Mouse (Mus musculus) limb, embryonic 10.5 days (tissue): Measurements from ENCODE around the gene Arhgap25. TPM values are rescaled to one million over a fixed set of nuclear protein-coding genes. Genes with fewer than 3 reads are reported as not detected.
"Not testable (repeated sequence)": the region's sequence is repeated elsewhere in the genome, so short reads cannot be mapped to it uniquely, and the experiment has no call there.

Experiments used
- DNase-seq: peaks from one replicate; pipeline ENCODE4 v3.0.0-alpha.2; 2017; ENCODE audit warnings: low spot score
- H3K27ac ChIP-seq: fragments of 300-500 bp; sonication (generic); 2 replicates; pipeline ENCODE4 v1.5.1; 2016; ENCODE audit warnings: mild to moderate bottlenecking
- H3K27me3 ChIP-seq: fragments of 300-500 bp; sonication (generic); 2 replicates; pipeline ENCODE4 v1.6.1; 2016; ENCODE audit warnings: low read depth, mild to moderate bottlenecking; ENCODE audit not compliant: poor library complexity, severe bottlenecking
- H3K36me3 ChIP-seq: fragments of 300-500 bp; sonication (generic); 2 replicates; pipeline ENCODE4 v1.6.1; 2016; ENCODE audit warnings: mild to moderate bottlenecking, moderate library complexity
- H3K4me1 ChIP-seq: fragments of 300-500 bp; sonication (generic); 2 replicates; pipeline ENCODE4 v1.6.1; 2016
- H3K4me3 ChIP-seq: fragments of 300-500 bp; sonication (generic); 2 replicates; pipeline ENCODE4 v1.5.1; 2016; ENCODE audit warnings: mild to moderate bottlenecking, moderate library complexity
- H3K9me3 ChIP-seq: fragments of 300-500 bp; sonication (generic); replicated peaks from 2 replicates; pipeline ENCODE4 v1.6.1; 2016; ENCODE audit warnings: mild to moderate bottlenecking
- WGBS: fragments of 180-500 bp; shearing (Covaris S2); methylation state at CpG from one replicate; pipeline ENCODE4 v1.1.7; 2016; 5-methylcytosine and 5-hydroxymethylcytosine counted together
- polyA plus RNA-seq: library from polyadenylated mRNA; unstranded; fragments of >200 nt; fragmentation: Nextera tagmentation; extraction: Ambion mirVana; gene quantifications from 2 replicates; pipeline ENCODE4 v1.2.1, GENCODE M21; 2016

Arhgap25 gene
- 2.3 and 2.6 TPM in 2 replicates for polyA plus RNA-seq

GRCm38 (mm10) chr6:87532953-87533710, at the start of gene Arhgap25:
Gene Arhgap25 (minus strand): TSS chr6:87533259.
- H3K27me3 ChIP-seq = no peaks in the 10 kb centered on the region
- no peaks in the 10 kb centered on the region for H3K9me3 ChIP-seq
- no peaks in the 10 kb centered on the region for H3K36me3 ChIP-seq
- H3K4me1 ChIP-seq = 0 out of 2 replicates have a peak, but pooled peaks cover 2% of the 10 kb centered on the region
- 70% methylated on average over 14 of the region's 14 CpGs for WGBS
- no peak for DNase-seq
- no peak within 1 kb of the TSS for H3K27ac ChIP-seq
- no peak within 1 kb of the TSS for H3K4me3 ChIP-seq

- WGBS = 76% methylated on average over 6 of the region's 6 CpGs
- H3K27me3 ChIP-seq = peaks cover 5% of the 10 kb centered on the region; the same call in 1 of the 2 replicates
- H3K4me1 ChIP-seq = peaks cover 3% of the 10 kb centered on the region; the same call in 1 of the 2 replicates
- no peak overlapping the region for H3K4me3 ChIP-seq
- H3K9me3 ChIP-seq = no peaks in the 10 kb centered on the region
- no peaks in the 10 kb centered on the region for H3K36me3 ChIP-seq
- H3K27ac ChIP-seq = no peak overlapping the region
- no peak for DNase-seq
Observed at GRCm38 (mm10) chr6:87582456-87582855, 49.4 kb upstream of the Arhgap25 start.

GRCm38 (mm10) chr6:87581581-87581980, 48.5 kb upstream of the Arhgap25 start:
- no peaks in the 10 kb centered on the region for H3K9me3 ChIP-seq
- H3K4me3 ChIP-seq = no peak overlapping the region
- DNase-seq = no peak
- H3K4me1 ChIP-seq = 0 out of 2 replicates have a peak, but pooled peaks cover 4% of the 10 kb centered on the region
- 87% methylated on average over 18 of the region's 18 CpGs for WGBS
- no peak overlapping the region for H3K27ac ChIP-seq
- no peaks in the 10 kb centered on the region for H3K27me3 ChIP-seq
- no peaks in the 10 kb centered on the region for H3K36me3 ChIP-seq

- Histone ChIP-seq H3K9me3 (no peaks in the 10 kb centered on the region), H3K4me3 (no peak overlapping the region), H3K27me3 (no peaks in the 10 kb centered on the region), H3K27ac (no peak overlapping the region), H3K36me3 (no peaks in the 10 kb centered on the region), H3K4me1 (0 out of 2 replicates have a peak, but pooled peaks cover 4% of the 10 kb centered on the region)
- DNase-seq = no peak
- WGBS = 85% methylated on average over 15 of the region's 15 CpGs
Observed at GRCm38 (mm10) chr6:87581071-87581470, 48.0 kb upstream of the Arhgap25 start.

- no peak for DNase-seq
- no peaks in the 10 kb centered on the region for H3K9me3 ChIP-seq
- WGBS = 39% methylated on average over 9 of the region's 9 CpGs
- no peak overlapping the region for H3K4me3 ChIP-seq
- no peaks in the 10 kb centered on the region for H3K27me3 ChIP-seq
- no peaks in the 10 kb centered on the region for H3K36me3 ChIP-seq
- 0 out of 2 replicates have a peak, but pooled peaks cover 4% of the 10 kb centered on the region for H3K4me1 ChIP-seq
- no peak overlapping the region for H3K27ac ChIP-seq
Observed at GRCm38 (mm10) chr6:87578247-87578646, 45.2 kb upstream of the Arhgap25 start.

DNA sequence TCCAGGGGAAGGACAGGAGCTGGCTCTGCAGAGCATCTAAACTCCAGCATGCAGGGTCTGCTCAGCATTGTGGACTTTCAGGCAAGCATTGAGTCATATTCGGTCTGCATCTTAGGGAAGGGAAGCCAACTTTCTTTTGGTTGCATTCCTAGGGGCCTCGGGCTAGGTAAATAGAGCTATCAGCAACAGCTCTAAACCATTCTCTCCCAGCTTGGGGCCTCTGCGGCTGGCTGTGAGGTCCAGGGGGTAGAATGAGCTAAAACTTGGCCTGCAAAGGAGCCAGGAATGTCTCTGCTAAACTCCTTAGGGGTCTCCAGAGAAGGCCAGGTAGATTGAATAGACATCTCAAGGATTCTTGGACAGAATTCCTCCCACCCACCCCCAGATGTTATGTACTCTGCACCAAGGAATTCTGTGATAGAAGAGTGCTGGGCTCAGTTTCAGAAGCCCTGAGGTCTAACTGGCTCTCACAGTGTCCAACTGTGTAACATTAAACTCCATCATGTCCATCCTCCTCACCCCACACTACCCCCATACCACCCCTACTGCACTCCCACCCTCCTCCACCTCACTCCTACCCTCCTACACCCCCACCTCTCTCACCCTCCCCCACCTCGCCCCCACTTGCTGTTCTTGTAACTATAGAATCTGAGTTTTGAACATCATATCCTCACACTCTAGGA, 43.7 kb upstream of the Arhgap25 start:
- H3K4me1 ChIP-seq = 0 out of 2 replicates have a peak, but pooled peaks cover 7% of the 10 kb centered on the region
- no peak overlapping the region for H3K4me3 ChIP-seq
- 44% methylated on average over 4 of the region's 4 CpGs for WGBS
- DNase-seq = no peak
- no peaks in the 10 kb centered on the region for H3K36me3 ChIP-seq
- H3K9me3 ChIP-seq = no peaks in the 10 kb centered on the region
- no peaks in the 10 kb centered on the region for H3K27me3 ChIP-seq
- H3K27ac ChIP-seq = no peak overlapping the region

DNA sequence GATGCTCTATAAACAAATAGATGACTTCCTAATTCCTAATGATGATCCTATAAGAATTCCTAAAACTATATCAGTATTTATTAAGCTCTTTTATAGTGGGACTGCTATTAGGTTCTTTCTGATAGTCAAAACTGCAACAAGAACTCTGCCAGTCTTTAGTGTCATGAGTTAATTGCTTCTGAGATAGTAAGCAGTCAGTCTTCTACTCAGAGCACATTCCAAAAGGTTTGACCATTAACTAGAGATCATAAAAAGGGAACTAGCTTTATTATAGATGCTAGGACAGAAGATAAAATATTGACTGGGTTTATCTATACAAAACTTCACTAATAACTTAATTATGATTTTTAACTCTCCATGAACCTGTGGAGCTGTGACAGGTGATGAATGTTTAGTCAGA, 38.8 kb upstream of the Arhgap25 start:
- H3K36me3 ChIP-seq, H3K9me3 ChIP-seq, DNase-seq: not testable (repeated sequence)

DNA sequence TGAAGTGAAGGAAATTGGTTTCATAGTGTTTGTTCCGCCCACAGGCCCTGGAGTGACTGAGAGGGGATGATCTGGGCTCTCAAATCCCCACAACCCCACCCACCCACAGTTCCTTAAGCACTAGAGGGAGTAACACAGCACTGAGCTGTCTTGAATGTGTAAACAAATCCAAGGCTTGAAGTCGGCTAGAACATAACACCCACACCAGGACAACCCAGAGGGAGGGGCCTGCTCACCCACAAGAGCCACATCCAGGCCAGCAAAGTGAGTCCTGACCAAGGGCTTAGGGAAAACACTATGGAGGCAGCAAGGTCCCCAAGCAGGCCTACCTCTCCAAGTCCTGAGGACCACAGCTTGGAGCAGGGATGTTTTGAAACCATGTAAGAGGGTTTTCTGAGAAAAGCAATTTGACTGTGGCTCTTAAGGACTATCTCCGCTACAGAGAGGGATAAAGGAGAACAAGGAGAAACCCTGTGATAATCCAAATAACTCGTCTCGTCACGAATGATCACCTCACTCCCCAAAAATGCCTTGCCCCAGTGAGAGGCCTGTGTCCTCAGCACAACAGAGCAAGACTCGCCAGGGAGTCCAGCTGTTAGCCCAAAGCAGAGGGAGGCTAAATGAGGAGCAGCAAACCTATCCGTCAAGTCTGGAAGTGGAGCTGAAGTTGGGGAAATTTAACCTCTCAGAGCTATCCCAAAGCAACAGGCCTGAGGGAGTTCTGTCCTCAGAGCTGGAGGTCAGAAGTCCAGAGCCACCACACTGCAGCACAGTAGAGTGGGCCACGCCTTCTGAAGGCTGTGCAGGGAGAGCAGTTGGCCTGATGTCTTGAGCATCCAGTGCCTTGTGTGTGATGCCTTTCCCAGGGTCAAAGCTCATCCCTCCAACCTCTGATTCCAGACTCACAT, 34.9 kb upstream of the Arhgap25 start:
- 59% methylated on average over 9 of the region's 9 CpGs for WGBS
- H3K4me3 ChIP-seq = no peak overlapping the region
- H3K27me3 ChIP-seq = no peaks in the 10 kb centered on the region
- H3K4me1 ChIP-seq = 0 out of 2 replicates have a peak, but pooled peaks cover 9% of the 10 kb centered on the region
- no peaks in the 10 kb centered on the region for H3K9me3 ChIP-seq
- no peaks in the 10 kb centered on the region for H3K36me3 ChIP-seq
- DNase-seq = no peak
- no peak overlapping the region for H3K27ac ChIP-seq

More for the DNA sequence above, 38.8 kb upstream of the Arhgap25 start:
- not testable (repeated sequence) for H3K4me3 ChIP-seq, H3K27ac ChIP-seq, H3K27me3 ChIP-seq
- H3K4me1 ChIP-seq = 0 out of 2 replicates have a peak, but pooled peaks cover 11% of the 10 kb centered on the region

DNA sequence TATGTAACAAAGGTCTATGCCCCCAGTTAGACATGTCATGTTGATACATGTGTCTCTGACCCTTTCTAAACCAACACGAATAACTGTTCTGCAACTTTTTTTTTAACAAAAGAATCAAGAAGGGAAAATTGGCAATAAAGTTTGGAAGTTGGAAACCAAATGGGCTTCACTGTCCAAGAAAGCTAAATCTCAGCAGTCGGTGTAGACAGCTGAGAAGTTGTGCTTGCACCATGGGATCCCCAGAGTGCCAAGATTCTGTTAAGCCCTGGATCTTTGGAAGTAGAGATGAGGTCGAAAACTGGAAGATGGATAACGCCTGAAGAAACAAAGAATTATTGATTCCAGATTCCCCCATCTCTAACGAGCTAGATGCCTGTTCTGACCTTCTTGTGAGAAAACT, 32.1 kb upstream of the Arhgap25 start:
- Histone ChIP-seq H3K4me3 (no peak overlapping the region), H3K27me3 (no peaks in the 10 kb centered on the region), H3K4me1 (0 out of 2 replicates have a peak, but pooled peaks cover 6% of the 10 kb centered on the region), H3K27ac (no peak overlapping the region), H3K36me3 (no peaks in the 10 kb centered on the region), H3K9me3 (no peaks in the 10 kb centered on the region)
- 76% methylated on average over 5 of the region's 5 CpGs for WGBS
- DNase-seq = no peak

DNA sequence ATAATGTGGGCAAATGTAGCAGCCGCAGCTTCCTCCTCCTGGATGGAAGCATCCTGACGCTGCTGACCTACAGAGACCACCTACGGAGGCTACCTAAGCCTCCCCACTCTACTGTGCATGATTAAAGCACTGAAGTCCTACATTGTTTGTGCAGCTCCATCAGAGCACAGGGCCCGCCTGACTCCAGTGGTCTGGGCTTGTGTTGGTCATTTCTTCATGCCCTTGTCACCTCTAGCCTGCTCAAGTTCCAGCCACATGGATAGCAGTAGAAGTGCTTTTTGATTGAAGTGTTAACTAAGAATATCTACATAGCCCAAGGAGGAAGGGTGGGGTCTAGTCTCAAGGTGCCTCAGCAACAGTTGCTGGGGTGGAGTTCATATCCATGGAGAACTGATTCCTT, 31.3 kb upstream of the Arhgap25 start:
- 94% methylated on average over 4 of the region's 4 CpGs for WGBS
- 0 out of 2 replicates have a peak, but pooled peaks cover 6% of the 10 kb centered on the region for H3K4me1 ChIP-seq
- no peaks in the 10 kb centered on the region for H3K27me3 ChIP-seq
- no peaks in the 10 kb centered on the region for H3K9me3 ChIP-seq
- DNase-seq = no peak
- H3K36me3 ChIP-seq = no peaks in the 10 kb centered on the region
- no peak overlapping the region for H3K4me3 ChIP-seq
- H3K27ac ChIP-seq = no peak overlapping the region

- DNase-seq = no peak
- Histone ChIP-seq H3K4me1 (no peaks in the 10 kb centered on the region; the same call in 1 of the 2 replicates), H3K27me3 (no peaks in the 10 kb centered on the region), H3K36me3 (no peaks in the 10 kb centered on the region), H3K27ac (no peak overlapping the region), H3K9me3 (no peaks in the 10 kb centered on the region), H3K4me3 (no peak overlapping the region)
- WGBS = 78% methylated on average over 3 of the region's 3 CpGs
Observed at GRCm38 (mm10) chr6:87553724-87554123, 20.7 kb upstream of the Arhgap25 start.

DNA sequence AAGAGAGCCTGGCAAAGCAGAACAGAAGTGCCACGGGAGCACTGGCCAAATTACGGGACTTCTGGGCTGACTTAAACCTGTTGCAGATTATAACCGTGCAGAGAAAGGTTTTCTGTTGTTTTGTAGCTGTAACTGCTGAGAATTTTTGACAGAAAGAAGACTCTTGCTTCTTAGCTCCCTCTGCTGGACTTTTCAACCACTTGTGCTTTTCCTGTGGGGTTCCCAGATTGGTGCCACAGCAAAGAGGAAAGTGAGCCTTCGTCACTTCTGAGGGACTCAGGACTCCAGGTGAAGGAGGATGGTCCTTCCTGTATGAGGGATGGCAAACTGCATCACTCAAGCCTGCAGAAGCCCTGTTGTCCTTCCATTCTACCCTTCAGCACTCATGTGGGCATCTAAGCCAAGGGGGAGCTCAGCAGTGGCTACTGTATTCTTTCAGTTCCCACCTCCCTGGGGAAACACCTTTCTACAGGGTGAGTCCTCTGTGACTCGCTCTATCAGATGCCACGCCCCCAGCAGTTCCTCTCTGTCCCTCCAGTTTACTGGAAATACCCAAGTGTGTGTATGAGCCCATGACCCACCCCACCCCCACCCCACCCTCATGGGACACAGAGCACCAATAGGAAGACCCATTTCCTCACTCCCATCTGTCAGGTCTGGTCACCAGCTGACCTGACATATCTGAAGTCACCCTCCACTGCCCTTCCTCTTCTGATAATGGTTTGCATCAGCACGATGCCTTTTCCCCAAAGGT, 19.2 kb upstream of the Arhgap25 start:
- no peak for DNase-seq
- 63% methylated on average over 7 of the region's 7 CpGs for WGBS
- Histone ChIP-seq H3K27me3 (no peaks in the 10 kb centered on the region), H3K4me1 (no peaks in the 10 kb centered on the region; the same call in 1 of the 2 replicates), H3K27ac (no peak overlapping the region), H3K9me3 (no peaks in the 10 kb centered on the region), H3K4me3 (no peak overlapping the region), H3K36me3 (no peaks in the 10 kb centered on the region)
